Mouse (Mus musculus): ENCODE results near the gene Fam222a. TPM values are rescaled to one million over a fixed set of nuclear protein-coding genes. Genes with fewer than 3 reads are reported as not detected.

The Fam222a gene
- 7.3 TPM for polyA plus RNA-seq (2015; fragmentation: Illumina TruSeq; extraction: RNeasy Lipid Tissue Mini Kit (QIAGEN cat#74804); ENCODE audit: low read depth, low replicate concordance)

GRCm38 (mm10) chr5:114567565-114568197 lies at the start of gene Fam222a:
TSS of gene Fam222a (plus strand) at chr5:114568016.

GRCm38 (mm10) chr5:114658255-114658654 lies 90.4 kb downstream of the Fam222a start, which contains the start of gene Trpv4:
TSS of gene Trpv4 (minus strand) at chr5:114658421.

Other genes starting within 250 kb of the Fam222a start
- gene Kctd10, start 187.5 kb upstream of the Fam222a start, polyA plus RNA-seq (2015; fragmentation: Illumina TruSeq; extraction: RNeasy Lipid Tissue Mini Kit (QIAGEN cat#74804); ENCODE audit: low read depth, low replicate concordance): 46.0 TPM
- gene Ube3b, start 187.4 kb upstream of the Fam222a start, polyA plus RNA-seq (2015; fragmentation: Illumina TruSeq; extraction: RNeasy Lipid Tissue Mini Kit (QIAGEN cat#74804); ENCODE audit: low read depth, low replicate concordance): 58.6 TPM
- 24.0 TPM for gene Mmab, start 124.0 kb upstream of the Fam222a start, polyA plus RNA-seq (2015; fragmentation: Illumina TruSeq; extraction: RNeasy Lipid Tissue Mini Kit (QIAGEN cat#74804); ENCODE audit: low read depth, low replicate concordance)
- gene Mvk, start 123.7 kb upstream of the Fam222a start, polyA plus RNA-seq (2015; fragmentation: Illumina TruSeq; extraction: RNeasy Lipid Tissue Mini Kit (QIAGEN cat#74804); ENCODE audit: low read depth, low replicate concordance): 29.3 TPM
- gene Trpv4, start 90.4 kb downstream of the Fam222a start, polyA plus RNA-seq (2015; fragmentation: Illumina TruSeq; extraction: RNeasy Lipid Tissue Mini Kit (QIAGEN cat#74804); ENCODE audit: low read depth, low replicate concordance): 2.3 TPM
- gene Gltp, start 123.0 kb downstream of the Fam222a start, polyA plus RNA-seq (2015; fragmentation: Illumina TruSeq; extraction: RNeasy Lipid Tissue Mini Kit (QIAGEN cat#74804); ENCODE audit: low read depth, low replicate concordance): 50.0 TPM
- 8.2 TPM for gene Tchp, start 139.7 kb downstream of the Fam222a start, polyA plus RNA-seq (2015; fragmentation: Illumina TruSeq; extraction: RNeasy Lipid Tissue Mini Kit (QIAGEN cat#74804); ENCODE audit: low read depth, low replicate concordance)
- gene Ankrd13a, start 206.7 kb downstream of the Fam222a start, polyA plus RNA-seq (2015; fragmentation: Illumina TruSeq; extraction: RNeasy Lipid Tissue Mini Kit (QIAGEN cat#74804); ENCODE audit: low read depth, low replicate concordance): 28.7 TPM
- 32.9 TPM for gene Git2, start 207.5 kb downstream of the Fam222a start, polyA plus RNA-seq (2015; fragmentation: Illumina TruSeq; extraction: RNeasy Lipid Tissue Mini Kit (QIAGEN cat#74804); ENCODE audit: low read depth, low replicate concordance)